Mouse (Mus musculus) lung, postnatal 25 days (tissue): ENCODE measurements at regions not wholly inside any gene's neighbourhood (a gene's known extent, or its start where the extent isn't known, plus 50 kb on each side); places are given as distances from the start of the nearest gene placed in this dataset.
"Not testable (repeated sequence)": the region's sequence is repeated elsewhere in the genome, so short reads cannot be mapped to it uniquely, and the experiment has no call there.

ENCODE experiments used
- DNase-seq: peaks from one replicate; pipeline ENCODE4 v3.0.0; 2022; ENCODE audit warnings: low spot score

GRCm38 (mm10) chr10:15886150-15886549 is 1168.1 kb upstream of the Gje1 start:
- DNase-seq, result no peak

GRCm38 (mm10) chr10:15868063-15868462 is 1150.0 kb upstream of the Gje1 start:
- no peak for DNase-seq

GRCm38 (mm10) chr10:15866931-15867330 is 1148.9 kb upstream of the Gje1 start:
- DNase-seq, result no peak

GRCm38 (mm10) chr10:15841381-15841780 is 1123.4 kb upstream of the Gje1 start:
- DNase-seq, result no peak

- DNase-seq, result no peak
Measured at GRCm38 (mm10) chr10:15832338-15832737, 1114.3 kb upstream of the Gje1 start.

GRCm38 (mm10) chr10:15825457-15825856 is 1107.4 kb upstream of the Gje1 start:
- DNase-seq, result no peak

GRCm38 (mm10) chr10:15807271-15807670 is 1089.3 kb upstream of the Gje1 start:
- no peak for DNase-seq

- DNase-seq, result no peak
Measured at GRCm38 (mm10) chr10:15805791-15806190, 1087.8 kb upstream of the Gje1 start.

GRCm38 (mm10) chr10:15793185-15793584 is 1075.2 kb upstream of the Gje1 start:
- DNase-seq, result not testable (repeated sequence)

- no peak for DNase-seq
Measured at GRCm38 (mm10) chr10:15791473-15792269, 1073.7 kb upstream of the Gje1 start.

GRCm38 (mm10) chr10:15759983-15760723 is 1042.1 kb upstream of the Gje1 start:
- DNase-seq, result peak; percentile 12

- DNase-seq, result no peak
Measured at GRCm38 (mm10) chr10:15759576-15759975, 1041.6 kb upstream of the Gje1 start.

GRCm38 (mm10) chr10:15757503-15757902 is 1039.5 kb upstream of the Gje1 start:
- no peak for DNase-seq

GRCm38 (mm10) chr10:15746866-15747265 is 1028.9 kb upstream of the Gje1 start:
- DNase-seq, result no peak

GRCm38 (mm10) chr10:15738630-15739029 is 1020.6 kb upstream of the Gje1 start:
- DNase-seq, result no peak

- no peak for DNase-seq
Measured at GRCm38 (mm10) chr10:15731318-15731717, 1013.3 kb upstream of the Gje1 start.

GRCm38 (mm10) chr10:15697946-15698345 is 979.9 kb upstream of the Gje1 start:
- DNase-seq, result no peak

GRCm38 (mm10) chr10:15697050-15697449 is 979.0 kb upstream of the Gje1 start:
- DNase-seq, result no peak

- DNase-seq, result not testable (repeated sequence)
Measured at GRCm38 (mm10) chr10:15671638-15672037, 953.6 kb upstream of the Gje1 start.
